Mouse (Mus musculus): ENCODE results near the gene Cyp46a1.

The Cyp46a1 gene

GRCm38 (mm10) chr12:108399191-108399590 lies 65.0 kb downstream of the Cyp46a1 start:
- no peak for DNase-seq (ENCODE audit: low read depth, low spot score)

GRCm38 (mm10) chr12:108400951-108401350 lies 66.8 kb downstream of the Cyp46a1 start:
- DNase-seq (ENCODE audit: low read depth, low spot score): no peak

- DNase-seq (ENCODE audit: low read depth, low spot score): no peak
Observed at GRCm38 (mm10) chr12:108403957-108404356, 69.8 kb downstream of the Cyp46a1 start.

DNA sequence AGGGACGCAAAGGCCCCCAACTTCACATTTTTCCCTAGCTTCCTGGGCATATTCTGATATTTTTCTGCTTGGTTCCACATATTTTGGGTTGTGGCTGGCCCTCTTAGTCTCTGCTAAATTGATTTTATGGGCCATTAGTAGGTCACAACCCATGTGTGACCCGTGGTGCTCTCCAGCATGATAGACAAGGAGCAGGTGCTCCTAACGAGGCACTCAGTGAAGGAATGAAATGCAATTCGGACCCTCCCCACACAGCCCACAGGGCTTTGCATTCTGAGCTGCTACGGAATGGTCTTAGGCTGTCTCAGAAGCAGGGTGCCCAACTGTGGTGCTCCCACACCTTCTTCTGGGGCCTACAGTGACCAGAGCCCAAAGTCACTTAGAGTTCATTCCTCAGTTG lies 74.9 kb downstream of the Cyp46a1 start:
- no peak for DNase-seq (ENCODE audit: low read depth, low spot score)

- no peak for DNase-seq (ENCODE audit: low read depth, low spot score)
Observed at GRCm38 (mm10) chr12:108410416-108411208, 76.4 kb downstream of the Cyp46a1 start.

Measured in retina, adult 2 months (tissue).